Mouse (Mus musculus): ENCODE measurements at regions not wholly inside any gene's neighbourhood (a gene's known extent, or its start where the extent isn't known, plus 50 kb on each side); places are given as distances from the start of the nearest gene placed in this dataset.
"Not testable (repeated sequence)": the region's sequence is repeated elsewhere in the genome, so short reads cannot be mapped to it uniquely, and the experiment has no call there.

DNA sequence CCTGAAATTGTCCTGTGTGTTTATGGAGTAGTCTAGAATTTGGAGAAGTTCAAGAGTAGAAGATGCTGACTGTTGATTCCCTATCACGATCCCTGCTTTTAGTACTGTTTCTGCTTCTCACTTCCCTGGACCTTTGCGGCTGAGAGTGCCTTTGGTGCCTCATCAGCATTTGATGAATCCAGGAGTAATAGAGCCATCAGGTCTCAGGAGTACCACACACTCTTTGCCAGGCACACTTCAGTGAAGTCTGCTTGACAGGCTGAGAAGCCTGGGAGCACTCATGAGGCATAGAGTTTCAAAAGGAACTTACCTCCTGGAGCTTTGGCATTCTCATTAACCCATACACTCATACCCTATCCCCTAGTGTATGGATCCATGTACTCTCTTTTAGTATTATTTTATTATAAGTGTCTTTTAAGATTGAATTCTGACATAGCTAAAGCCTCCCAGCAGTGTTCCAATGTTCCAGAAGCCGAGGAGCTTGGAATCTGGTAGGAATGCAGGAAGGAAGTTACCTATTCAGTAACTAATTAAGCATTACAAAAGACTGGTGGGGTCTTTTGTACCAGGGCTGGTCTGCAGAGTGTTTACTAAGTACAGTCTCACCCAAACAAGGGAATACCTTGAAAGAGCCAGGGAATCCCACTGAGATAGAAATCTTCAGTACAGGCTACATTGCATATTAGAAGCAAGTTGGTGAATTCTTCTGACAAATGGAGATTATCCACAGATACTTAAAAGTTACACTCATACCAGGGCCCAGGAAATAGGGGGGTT lies 139.7 kb downstream of the Tex13c3 start:
- not testable (repeated sequence) for DNase-seq

DNA sequence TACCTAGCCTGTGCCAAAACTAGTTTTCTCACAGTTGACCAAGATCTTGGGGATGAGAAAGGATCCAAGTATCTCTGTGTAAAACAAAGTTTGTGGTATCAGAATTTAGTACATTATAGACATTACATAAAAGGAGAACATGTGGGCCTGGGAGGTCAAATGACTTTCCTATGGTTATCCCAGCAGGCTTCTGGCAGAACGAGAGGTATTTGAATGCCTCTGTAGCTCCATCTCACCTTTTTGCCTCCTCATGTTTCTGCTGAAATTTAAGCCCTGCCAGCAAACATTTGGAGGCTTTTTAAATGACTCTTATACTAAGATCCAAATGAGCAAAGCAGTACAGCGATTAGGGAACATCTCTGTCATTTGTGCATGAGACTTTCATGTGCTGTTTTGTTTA lies 167.8 kb downstream of the Tex13c3 start:
- DNase-seq, result no peak

DNA sequence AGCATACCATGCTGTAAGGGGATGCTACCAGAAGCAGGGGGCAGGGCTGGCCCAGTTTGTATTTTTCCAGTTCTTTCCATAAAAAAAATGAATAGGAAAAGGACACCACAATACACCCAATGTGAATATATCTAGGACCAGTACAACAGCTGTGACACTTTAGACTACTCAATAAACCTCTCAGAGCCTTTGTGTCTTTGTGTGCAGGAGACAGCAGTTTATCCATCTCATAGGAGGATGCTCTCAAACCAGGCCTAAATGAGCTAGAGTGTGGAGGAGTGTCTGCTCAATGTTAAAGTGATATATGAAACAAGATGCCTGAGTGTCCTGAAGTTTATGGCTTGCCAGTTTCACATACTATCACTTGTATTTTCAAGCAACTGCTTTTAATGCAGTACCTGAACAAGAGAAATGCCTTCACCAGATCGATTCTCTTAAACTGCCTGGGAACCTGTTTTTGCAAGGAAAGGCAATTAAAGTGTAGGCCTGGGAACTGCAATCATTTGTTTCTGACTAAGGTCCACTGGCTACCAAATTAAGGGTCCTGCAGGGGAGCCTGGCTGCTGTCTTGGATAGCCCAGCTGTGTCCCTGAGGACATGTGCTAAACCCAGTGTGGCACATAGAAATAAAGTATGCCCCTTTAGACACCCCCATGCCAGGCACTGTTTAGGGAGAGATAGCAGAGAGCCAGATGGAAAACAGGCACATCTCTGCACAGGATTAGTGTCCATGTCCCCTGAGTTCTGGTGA lies 169.1 kb downstream of the Tex13c3 start:
- DNase-seq, result no peak

DNA sequence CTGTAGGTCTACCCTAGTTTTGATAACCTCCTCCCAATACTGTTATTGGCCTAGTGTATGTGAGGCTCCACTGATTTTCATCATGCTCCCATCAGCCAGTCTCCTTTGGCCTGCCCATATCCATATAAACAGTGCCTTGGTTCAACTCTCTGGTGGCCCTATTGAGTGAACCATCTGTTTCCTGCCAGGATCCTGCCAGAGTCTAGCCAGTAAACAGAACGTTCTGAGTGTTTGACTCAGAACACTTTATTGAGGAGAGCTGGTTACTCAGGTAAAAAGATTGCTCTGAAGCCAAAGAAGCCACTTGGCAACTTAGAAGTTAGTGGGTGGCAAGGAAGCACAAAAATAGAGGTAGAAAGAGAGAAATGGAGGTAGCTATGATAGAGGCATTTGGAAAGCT lies 169.7 kb downstream of the Tex13c3 start:
- no peak for DNase-seq

DNA sequence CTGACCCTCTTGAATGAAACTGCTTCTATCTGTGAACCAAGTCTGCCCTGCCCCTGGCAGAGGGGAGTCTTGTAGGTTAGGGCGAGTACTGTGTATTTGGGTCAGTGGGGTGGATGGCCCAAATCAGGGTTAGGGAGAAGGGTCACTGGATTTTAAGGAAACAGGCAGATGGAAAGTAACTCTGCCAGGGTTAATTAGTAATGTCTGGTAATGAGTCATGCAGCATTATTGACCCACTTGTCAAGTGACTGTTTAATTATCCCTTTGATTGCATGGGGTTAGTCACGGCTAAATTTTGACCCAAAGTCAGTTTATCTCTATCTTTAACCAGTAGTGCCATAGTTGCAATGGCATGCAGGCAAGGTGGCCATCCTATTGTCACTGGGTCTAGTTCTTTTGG lies 192.9 kb downstream of the Tex13c3 start:
- no peak for DNase-seq

DNA sequence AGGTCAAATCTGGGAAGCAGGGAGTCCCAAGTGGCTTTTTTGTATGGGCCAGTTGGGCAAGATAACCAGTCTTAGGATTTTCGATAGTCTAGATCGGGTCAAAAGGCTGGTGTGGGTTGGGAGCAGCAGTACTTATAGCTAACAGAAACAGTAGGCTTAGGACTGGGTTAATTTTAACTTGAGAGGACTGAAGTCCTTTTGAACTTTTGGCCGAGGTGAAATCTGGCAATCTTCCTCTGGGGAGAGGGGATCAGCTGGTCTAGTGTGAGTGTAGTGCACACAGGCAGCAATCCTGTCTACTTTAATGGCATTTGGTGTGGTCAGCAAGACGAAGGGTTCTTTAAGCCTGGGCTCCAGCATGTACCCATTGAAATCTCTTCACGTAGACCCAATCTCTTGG lies 194.7 kb downstream of the Tex13c3 start:
- DNase-seq, result no peak

DNA sequence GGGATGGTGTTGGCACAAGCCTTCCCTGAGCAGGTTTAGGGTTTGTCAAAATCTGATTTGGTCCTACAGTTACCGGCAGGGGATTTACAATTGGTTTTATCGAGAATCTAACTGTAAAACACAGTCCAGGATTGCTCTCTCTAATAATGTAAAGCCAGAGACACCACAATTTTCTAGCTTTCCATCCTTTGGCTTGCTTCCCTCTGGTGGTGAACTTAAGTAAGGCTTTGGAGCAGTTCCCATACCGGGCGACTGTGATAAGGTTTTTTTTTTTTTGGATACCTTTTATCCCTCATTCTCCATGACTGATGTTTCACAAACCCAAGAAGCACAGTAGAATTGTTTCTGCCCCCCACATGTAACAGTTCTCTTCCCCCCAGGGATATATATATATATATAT lies 195.3 kb downstream of the Tex13c3 start:
- DNase-seq, result no peak

DNA sequence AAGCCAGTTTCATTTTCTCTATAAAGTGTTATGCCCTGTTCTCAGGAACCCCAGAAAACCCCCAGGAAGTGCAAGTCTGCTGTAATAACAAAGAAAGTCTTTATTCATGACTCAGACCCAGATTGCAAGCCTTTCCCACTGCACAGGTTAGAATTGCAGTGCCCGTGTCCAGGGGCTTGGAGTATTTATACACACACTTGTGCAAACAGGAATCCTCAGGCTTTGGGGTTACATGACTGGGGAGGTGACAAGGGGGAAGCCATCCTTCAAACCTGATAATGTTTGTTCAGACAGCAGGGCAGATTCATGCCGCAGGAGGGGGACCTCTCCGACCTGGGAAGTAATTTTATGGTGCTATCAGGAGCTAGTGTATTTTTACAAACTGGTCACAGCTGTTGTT lies 198.0 kb downstream of the Tex13c3 start:
- DNase-seq, result no peak

DNA sequence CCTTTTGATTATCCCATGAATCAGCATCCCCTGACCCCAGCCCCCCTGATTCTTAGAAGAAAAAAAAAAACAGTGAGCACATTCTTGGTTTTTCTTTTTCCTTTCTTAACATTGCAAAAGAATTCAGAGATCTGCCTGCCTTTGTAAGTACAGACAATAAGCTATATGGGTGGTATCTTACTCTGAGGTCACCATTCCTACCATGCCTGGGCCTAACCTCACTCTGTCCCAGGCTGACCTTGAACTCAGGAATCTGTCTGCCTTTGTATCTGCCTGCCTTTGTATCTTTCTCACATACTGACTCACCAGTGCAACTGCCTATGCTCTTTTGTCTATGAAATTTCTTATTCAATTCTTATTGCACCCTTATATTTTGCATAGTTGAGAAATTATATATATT lies 216.9 kb downstream of the Tex13c3 start:
- no peak for DNase-seq

DNA sequence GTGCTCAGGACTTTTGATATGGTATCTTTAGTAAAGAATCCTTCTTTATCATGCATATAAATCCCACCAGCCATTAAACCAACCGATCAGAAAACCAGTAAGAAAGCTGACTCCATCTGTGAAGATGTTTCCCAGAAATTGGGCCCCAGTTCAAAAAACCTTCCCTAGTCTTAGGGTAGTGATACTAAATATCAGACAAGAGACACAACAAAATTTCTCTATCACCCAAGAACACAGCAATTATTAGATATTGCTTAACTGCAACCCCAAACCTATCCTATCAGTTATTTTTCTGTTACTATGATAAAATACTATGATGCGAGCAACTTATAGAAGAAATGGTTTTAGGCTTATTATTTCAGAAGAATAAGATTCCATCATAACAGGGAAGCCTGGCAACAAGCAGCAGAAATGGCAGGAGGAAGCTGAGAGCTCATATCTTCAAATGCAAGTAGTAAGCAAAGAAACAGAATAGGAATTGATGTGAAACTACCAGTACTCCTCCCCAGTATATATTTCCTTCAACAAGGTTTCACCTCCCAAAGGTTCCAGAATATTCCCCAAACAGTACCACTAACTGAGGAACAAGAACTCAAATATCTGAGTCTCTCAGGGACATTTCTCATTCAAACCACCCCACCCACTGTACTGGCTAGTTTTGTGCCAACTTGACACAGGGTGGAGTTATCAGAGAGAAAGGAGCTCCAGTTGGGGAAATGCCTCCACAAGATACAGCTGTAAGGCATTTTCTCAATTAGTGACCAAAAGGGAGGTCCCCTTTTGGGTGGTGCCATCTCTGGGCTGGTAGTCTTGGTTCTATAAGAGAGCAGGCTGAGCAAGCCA lies 234.1 kb downstream of the Tex13c3 start:
- DNase-seq, result no peak

DNA sequence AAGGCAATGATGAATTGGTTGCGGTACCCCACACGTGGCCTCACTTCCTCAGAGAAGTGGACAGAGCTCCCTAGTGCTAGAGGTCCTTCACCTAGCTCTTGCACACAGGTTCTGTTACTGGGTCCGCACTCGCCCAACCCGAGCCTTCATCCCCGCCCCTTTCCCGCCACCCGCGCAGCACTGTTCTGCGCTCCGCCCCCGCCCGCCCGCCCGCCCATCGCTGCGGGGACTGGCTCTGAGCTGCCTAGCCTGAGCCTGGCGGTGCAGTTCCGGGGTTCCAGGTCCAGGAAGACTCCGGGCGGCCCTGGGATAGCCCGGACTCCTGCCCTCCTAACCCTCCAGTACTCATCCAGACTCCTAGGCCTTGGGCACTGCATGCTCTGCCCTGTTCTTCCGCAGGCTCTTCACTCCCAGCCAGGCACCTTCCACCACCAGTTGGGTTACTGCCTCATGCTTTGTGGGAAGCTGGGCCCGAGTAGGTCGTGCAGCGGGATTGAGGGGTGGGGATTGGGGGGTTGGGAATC lies 243.3 kb downstream of the Tex13c3 start:
- DNase-seq, result peak; percentile 1 to 8

DNA sequence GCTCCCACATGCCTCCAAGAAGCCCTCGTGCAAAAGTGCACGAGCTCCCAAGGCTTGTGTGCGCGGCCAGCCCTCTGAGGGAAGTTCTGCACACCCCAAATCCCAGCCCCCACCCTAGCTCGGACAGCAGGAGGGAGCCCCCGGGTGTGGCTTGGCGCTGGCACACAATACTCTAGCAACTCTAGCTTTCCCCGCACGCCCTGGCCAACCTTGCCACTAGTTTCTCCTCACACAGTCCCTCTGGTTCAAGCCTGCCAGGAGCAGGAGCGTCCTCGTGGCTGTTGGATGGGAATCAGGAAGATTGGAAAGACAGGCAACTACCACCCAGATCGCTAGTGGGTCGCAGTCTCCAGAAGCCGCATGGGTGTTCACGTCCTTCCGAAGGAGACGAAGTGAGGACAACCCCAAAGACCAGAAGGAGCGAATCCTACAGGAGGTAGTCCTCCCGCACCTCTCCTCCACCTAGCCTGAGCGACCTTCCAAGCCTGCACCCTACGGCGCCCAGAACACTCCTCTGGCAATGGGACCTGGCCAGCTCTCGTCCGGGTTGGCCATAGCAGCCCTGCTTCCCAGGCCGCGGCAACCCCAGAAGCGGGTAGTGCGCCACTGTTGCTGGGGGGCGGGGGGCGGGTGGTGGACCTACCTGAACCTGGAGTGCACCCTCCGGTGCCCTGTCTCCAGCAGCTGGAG lies 243.9 kb downstream of the Tex13c3 start:
- peak in 1 of 2 experiments; percentile 1 for DNase-seq

DNA sequence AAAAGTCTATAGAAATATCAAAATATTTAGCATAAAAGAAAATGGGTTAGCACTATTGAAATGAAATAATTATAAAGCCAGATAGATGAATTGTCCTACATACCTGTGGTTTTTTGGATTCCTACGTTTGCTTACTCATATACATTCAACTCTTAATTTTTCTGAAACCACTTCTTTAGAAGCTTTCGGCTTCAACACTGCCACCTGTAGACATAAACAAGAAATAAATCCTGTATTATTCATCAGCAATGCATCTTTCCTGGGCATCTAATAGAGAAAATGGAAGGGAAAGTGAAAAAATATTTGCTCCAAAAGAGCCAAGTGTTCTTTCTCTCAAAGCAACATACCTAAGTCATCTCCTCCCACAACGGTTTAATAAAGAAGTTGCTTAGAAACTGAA lies 245.7 kb downstream of the Tex13c3 start:
- no peak for DNase-seq

DNA sequence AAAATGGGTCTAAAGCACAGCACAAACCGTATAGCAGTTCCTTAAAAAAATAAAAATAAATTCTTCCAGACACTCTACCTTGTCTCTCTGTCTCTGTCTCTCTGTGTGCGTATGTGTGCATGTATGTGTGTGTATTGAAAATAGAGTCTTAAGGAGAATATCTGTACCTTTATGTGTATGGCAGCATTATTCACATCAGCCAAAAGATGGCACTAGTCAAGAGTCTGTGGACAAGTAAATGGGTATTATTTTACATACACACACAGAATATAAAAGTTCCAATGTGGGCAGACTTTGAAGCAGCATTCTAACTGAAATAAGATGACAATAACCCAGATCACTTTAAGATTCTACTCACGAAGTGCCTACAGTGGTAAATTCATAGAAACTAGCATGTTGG lies 249.3 kb downstream of the Tex13c3 start:
- DNase-seq, result no peak

DNA sequence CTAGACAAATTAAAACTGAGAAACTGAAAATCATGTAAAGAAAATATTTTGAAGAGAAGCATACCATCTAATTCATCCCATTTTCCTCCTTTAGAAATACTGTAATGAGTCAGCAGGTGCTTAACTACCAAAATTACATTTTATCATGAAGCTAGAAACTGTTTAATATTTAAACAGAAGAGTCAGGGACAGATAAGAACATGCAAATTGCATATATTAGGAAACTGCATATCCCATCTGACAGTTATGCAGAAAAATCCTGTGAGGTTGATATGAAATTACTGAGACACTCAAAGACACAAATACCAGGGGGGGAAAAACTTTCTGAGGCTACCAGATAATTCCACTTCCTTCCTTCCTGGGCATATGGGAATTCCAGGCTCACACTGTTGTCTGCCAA lies 257.8 kb downstream of the Tex13c3 start:
- DNase-seq, result no peak

DNA sequence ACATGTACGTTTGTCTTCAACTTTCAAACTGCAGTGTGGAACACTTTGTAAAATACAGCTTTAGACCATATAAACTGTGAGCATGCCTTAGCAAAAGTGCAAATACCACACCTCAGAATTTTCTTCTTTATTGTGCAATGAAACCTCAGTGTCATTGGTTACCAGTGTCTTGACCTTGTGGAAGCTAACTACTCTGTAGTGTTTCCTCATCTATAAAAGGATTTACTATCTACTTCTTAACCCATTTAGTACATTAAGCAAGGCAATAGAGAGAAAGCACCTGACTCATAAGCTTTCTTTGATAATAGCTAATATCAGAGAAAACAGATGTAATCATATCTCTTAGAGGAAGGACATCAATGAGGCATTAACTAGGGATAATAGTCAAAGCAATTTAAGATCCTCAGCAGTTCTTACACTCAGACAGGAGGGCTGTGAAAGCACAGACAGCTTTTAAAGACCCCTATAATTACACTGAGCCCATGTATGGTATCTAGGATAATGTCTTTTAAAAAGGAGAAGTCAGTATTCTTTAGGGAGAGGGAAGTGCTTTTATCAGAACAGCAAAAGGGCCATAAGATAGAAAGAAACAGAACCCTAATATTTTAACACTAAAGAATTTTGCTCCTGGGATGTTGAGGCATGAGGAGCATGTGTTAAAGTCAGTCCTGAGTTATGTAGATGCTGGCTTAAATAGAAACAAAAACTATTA lies 260.2 kb downstream of the Tex13c3 start:
- no peak for DNase-seq

DNA sequence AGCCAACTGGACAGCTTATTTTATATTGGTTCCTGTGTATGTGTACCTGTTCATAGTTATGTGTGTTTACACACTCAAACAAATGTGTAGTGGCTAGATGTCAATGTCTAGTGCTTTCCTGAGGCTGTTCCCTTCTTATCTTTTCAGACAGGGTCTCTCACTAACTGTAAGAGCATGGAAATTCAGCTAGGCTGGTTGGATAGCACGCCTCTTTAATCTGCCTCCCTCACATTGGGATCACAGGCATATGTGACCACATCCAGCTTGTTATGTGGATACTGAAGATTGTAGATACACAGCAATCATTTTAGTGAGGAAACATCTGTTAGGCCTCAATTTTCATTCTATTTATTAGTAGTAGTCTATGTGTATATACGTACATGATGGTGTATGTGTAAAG lies 261.4 kb downstream of the Tex13c3 start:
- no peak for DNase-seq

DNA sequence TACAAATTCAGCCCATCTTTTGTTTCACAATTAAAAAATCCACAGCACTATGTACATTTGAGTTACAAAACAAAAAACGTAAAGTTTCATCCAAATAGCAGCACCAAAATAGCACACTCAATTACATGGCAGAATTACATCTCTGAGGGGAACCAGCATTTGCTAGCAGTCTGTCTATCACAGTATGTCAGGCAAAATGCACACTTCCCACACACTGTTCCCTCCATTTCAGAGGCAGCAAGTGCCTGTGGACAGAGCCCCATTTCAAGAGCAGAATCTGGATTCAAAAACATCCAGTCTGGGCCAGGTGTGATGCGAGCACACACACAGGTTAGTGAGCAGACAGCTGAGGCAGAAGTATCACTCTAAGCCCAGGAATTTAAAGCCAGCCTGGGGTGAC lies 261.8 kb downstream of the Tex13c3 start:
- DNase-seq, result no peak

DNA sequence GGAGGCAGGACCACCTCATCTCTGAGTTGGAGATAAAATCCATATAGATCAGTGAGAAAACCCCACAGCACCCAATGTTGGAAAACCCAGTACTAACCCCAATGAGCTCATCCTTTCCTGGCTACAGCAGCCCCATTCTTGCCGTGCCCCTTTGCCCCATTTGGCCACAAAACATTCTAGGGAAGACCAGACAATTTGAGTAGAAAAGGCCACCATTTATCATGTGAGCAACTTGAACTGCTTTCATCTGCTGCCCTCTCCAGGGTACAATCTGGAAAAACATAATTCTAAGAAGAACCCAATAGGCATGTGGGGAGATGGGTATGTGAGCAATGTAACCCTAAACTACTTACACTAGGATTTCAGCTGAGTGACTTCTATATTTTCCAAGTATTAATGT lies 274.7 kb downstream of the Tex13c3 start:
- no peak for DNase-seq

DNA sequence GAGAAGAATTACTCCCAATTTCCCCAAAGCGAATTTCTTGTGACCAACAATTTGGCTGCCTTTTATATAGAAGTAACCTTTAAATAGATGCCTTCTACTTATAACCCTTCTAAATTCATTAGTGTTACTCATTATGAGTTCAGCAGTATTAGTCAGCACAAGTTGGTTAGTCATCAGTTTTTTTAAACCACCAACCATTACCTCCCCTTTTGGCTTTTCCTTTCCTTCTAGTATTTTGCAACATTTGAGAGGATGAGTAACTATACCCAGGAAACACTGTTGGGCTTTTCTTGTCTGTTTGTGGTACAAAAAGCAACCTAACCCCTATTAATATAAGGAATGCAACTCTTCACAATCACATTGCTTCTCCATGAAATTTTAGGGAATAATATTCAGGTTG lies 278.6 kb downstream of the Tex13c3 start:
- no peak for DNase-seq

DNA sequence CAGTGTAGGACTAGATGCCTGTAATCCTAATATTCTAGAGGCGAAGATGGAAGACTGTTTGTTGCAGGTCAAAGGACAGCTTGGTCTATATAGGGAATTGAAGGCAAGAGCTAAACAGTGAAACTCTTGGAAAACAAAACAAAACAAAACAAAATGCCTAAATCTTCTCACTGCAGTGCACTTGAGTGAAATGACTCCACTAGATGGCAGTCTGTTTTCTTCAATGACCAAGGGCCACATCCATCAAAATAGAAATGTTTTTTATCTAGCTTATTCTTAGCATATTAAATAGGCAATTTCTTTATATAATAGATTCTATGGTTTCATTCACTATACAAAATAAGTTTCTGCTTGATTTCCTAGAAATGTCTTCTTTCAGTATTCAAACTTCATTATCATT lies 279.7 kb downstream of the Tex13c3 start:
- no peak for DNase-seq

DNA sequence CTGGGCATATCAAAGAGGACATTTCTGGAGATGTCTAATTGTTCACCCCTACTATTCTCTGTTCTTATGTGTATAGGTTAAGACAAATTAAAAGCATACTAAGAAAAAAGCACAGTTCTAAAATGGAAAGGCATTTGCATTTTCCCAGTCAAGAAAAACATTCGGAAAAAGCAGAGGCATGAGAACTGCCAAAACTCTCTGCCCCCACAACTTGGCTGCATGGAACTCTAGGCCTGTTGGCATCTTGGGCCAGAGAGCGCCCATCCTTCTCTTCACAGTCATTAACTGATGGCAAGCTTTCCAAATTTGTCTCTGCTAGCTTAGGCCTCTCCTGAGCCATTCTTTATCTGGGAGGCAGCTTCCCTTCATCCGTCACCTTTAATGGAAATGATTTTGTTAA lies 281.6 kb downstream of the Tex13c3 start:
- DNase-seq, result no peak

Data from spleen, adult 18-20 months (tissue).